Mouse (Mus musculus) adrenal gland, postnatal 4 days (tissue): Measurements from ENCODE around the gene Erlec1. TPM values are rescaled to one million over a fixed set of nuclear protein-coding genes. Genes with fewer than 3 reads are reported as not detected.

ENCODE experiments used
- DNase-seq, 2 experiments: peaks; one replicate each; pipeline ENCODE4 v3.0.0; 2021 to 2022; ENCODE audit warnings: low spot score in 2 of 2, mixed read lengths in 2 of 2
- long read RNA-seq, 2 experiments: library from polyadenylated mRNA; stranded (forward); transcript quantifications; one replicate each; pipeline ENCODE4 v2.0.0; 2021
- total RNA-seq, 2 experiments: library from RNA; stranded (reverse); gene quantifications; 2 replicates each; pipeline ENCODE4 v1.2.3; 2021

Gene Erlec1
- 10 to 100 TPM; 78.6 to 84.7 TPM for total RNA-seq
- long read RNA-seq, experiment 1, transcript Erlec1-201 (14 exons, 2,532 nt) = major isoform, 11 of 16 reads
- long read RNA-seq, experiment 1, partial matches to known transcripts = 3 of 16 reads
- long read RNA-seq, experiment 1, other reads (novel, unspliced or antisense) = 2 of 16 reads
- long read RNA-seq, experiment 2, transcript Erlec1-201 (14 exons, 2,532 nt) = major isoform, 10 of 22 reads
- long read RNA-seq, experiment 2, partial matches to known transcripts = 5 of 22 reads
- long read RNA-seq, experiment 2, other reads (novel, unspliced or antisense) = 7 of 22 reads

- DNase-seq = peak; percentile 62 to 72
Observed at GRCm38 (mm10) chr11:30954279-30954725, at the start of gene Erlec1. Erlec1 (minus strand) TSS chr11:30954335.

- DNase-seq = no peak
Observed at GRCm38 (mm10) chr11:31001169-31001908, 47.2 kb upstream of the Erlec1 start.

GRCm38 (mm10) chr11:31000028-31000427 is 45.9 kb upstream of the Erlec1 start:
- no peak for DNase-seq

- no peak for DNase-seq
Observed at GRCm38 (mm10) chr11:30998704-30999103, 44.6 kb upstream of the Erlec1 start.

GRCm38 (mm10) chr11:30998199-30998598 is 44.1 kb upstream of the Erlec1 start:
- no peak for DNase-seq

GRCm38 (mm10) chr11:30996670-30997069 is 42.5 kb upstream of the Erlec1 start:
- DNase-seq = no peak

GRCm38 (mm10) chr11:30986625-30987017 is 32.5 kb upstream of the Erlec1 start:
- no peak for DNase-seq

GRCm38 (mm10) chr11:30985877-30986624 is 31.9 kb upstream of the Erlec1 start, which contains the start of gene Chac2:
Chac2 (minus strand) TSS chr11:30986350.
- peak; percentile 62 to 77 for DNase-seq

GRCm38 (mm10) chr11:30985237-30985636 is 31.1 kb upstream of the Erlec1 start:
- DNase-seq = no peak

- peak; percentile 9 to 20 for DNase-seq
Observed at GRCm38 (mm10) chr11:30953469-30954154, 523 bp downstream of the Erlec1 start.

GRCm38 (mm10) chr11:30952829-30953228 is 1.3 kb downstream of the Erlec1 start:
- no peak for DNase-seq

- DNase-seq = no peak
Observed at GRCm38 (mm10) chr11:30943522-30943921, 10.6 kb downstream of the Erlec1 start.

- no peak for DNase-seq
Observed at GRCm38 (mm10) chr11:30928498-30928897, 25.6 kb downstream of the Erlec1 start.

GRCm38 (mm10) chr11:30928079-30928478 is 26.1 kb downstream of the Erlec1 start:
- DNase-seq = no peak

GRCm38 (mm10) chr11:30923283-30923682 is 30.9 kb downstream of the Erlec1 start:
- DNase-seq = no peak

GRCm38 (mm10) chr11:30920641-30921040 is 33.5 kb downstream of the Erlec1 start:
- no peak for DNase-seq

- DNase-seq = no peak
Observed at GRCm38 (mm10) chr11:30912311-30912710, 41.8 kb downstream of the Erlec1 start.

GRCm38 (mm10) chr11:30899312-30899711 is 54.8 kb downstream of the Erlec1 start:
- no peak for DNase-seq

- no peak for DNase-seq
Observed at GRCm38 (mm10) chr11:30896201-30896600, 57.9 kb downstream of the Erlec1 start.

GRCm38 (mm10) chr11:30888153-30888552 is 66.0 kb downstream of the Erlec1 start:
- DNase-seq = no peak
